Mouse (Mus musculus) heart, postnatal 0 days (tissue): Measurements from ENCODE around the gene Olfr132.

Source experiments
- CTCF ChIP-seq: IDR thresholded peaks from 2 replicates; pipeline ENCODE4 v1.5.1; 2016; ENCODE audit warnings: antibody characterized with exemption, control low read depth, low read depth
- EP300 ChIP-seq: IDR thresholded peaks from 2 replicates; pipeline ENCODE4 v1.6.1; 2016; ENCODE audit warnings: antibody characterized with exemption, low read depth

DNA sequence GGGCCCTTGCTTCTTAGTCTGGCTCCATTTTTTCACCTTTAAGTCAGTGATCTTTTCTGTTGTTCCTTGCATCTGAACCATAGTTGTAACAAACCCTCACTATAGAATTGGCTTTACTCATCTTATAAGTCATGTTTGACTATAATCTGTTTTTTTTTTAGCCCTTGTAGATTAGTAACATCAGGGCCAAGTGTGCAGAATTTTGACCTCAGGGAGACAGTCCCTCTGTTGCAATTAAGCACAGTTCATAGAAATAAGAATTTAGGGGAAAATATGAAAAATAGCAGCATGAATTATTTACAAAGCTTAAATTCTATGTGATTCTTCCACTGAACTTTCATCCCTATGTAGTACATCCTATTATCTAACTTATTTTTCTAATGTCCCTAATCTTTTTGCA, 45.7 kb downstream of the Olfr132 start, which contains the start of gene Olfr131:
- TF ChIP-seq EP300 (no peak), CTCF (no peak)
